Mouse (Mus musculus): Measurements from ENCODE around the gene Catsper1. TPM values are rescaled to one million over a fixed set of nuclear protein-coding genes. Genes with fewer than 3 reads are reported as not detected.

The Catsper1 gene
- polyA plus RNA-seq (2016; fragmentation: Nextera tagmentation; extraction: Ambion mirVana), result not detected in 2 replicates

DNA sequence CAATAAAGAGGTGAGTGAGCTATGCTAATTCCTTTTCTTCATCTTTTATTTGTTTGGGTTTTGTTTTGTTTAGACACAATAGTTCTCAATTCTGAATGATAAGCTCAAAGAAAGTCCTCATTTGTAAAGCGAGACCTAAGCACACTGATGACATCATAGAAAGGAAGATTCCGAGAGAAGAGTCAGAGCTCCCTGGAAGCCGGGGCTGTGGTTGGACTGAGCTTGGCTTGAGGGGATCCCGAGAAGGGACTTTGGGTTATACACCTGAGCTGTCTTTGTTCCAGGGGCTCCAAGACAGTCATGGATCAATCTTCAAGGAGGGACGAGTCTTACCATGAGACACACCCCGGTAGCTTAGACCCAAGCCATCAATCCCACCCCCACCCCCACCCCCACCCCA, at the start of gene Catsper1:
Catsper1 (plus strand) TSS at position 301 of the 400 bp plus-strand sequence.
- H3K27ac ChIP-seq (replicated peaks), result no peak within 1 kb of the TSS
- H3K4me1 ChIP-seq, result peaks cover 8% of the 10 kb centered on the region
- no peaks in the 10 kb centered on the region for H3K36me3 ChIP-seq
- no peaks in the 10 kb centered on the region for H3K9me3 ChIP-seq (replicated peaks)
- no peak within 1 kb of the TSS for H3K4me3 ChIP-seq
- H3K27me3 ChIP-seq (ENCODE audit: low read depth, poor library complexity, severe bottlenecking), result no peaks in the 10 kb centered on the region
- DNase-seq (ENCODE audit: low spot score), result no peak
- 91% methylated on average over 6 of the region's 6 CpGs for WGBS

DNA sequence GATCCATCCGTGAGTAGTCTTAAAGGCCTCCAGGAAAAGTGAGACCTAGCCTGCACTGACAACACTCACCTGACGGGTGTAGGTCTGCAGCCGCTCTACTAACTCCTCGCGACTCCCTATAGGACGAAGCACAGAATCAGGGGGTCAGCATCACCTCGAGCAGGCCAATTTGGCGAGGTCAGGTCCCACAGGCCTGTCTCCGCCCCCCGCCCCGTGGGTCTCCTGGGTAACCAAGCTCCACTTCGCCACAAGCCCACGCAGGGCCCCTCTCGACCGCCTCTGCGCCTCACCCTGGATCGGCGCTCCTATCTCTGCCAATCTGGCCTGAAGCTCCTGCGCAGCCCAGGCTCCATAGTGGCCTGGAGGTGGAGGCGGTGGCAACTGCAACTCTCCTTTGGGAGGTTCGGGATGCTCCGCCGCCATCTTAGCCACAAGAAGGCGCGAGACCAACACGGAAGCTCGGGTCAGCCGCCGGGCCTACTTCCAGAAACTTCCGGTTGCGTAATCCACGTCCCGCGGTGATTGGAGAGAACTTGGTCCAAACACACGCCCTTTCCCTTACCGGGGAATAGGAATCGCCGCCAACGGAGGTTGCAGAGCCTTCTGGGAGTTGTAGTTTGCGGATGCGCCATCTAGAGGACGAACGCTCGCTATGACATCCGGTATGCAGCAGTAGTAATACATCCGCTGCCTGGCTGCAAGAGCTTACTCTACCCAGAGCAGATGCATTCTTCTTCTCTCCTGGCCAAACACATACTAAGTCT, 40.4 kb upstream of the Catsper1 start, which contains the start of gene Sf3b2:
Sf3b2 (minus strand) TSS at position 484 of the 764 bp plus-strand sequence.
- DNase-seq (ENCODE audit: low spot score), result peak; percentile 98
- peaks cover 43% of the 10 kb centered on the region for H3K36me3 ChIP-seq
- peaks cover 53% of the 10 kb centered on the region for H3K4me1 ChIP-seq
- under 1% methylated on average over 46 of the region's 46 CpGs for WGBS
- peak within 1 kb of the TSS; percentile 96 for H3K27ac ChIP-seq (replicated peaks)
- H3K27me3 ChIP-seq (ENCODE audit: low read depth, poor library complexity, severe bottlenecking), result no peaks in the 10 kb centered on the region
- peak within 1 kb of the TSS; percentile 95 for H3K4me3 ChIP-seq
- no peaks in the 10 kb centered on the region for H3K9me3 ChIP-seq (replicated peaks)

DNA sequence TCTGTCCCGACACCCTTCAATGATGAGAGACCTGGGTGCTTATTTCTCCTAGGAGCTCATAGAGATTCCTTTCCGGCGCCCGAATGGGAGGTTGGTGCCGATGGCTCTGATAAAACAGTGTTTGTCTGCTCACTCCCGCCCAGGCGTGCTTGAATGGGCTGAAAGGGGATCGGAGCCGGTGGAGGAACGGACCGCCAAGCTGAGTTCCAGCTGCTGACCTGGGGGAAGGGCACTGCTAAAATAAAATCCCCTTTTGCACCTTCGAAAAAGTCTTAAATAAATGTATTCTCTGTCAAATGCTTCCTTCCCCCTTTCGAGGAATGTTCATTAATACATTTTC, 39.8 kb upstream of the Catsper1 start:
- peaks cover 37% of the 10 kb centered on the region for H3K36me3 ChIP-seq
- H3K9me3 ChIP-seq (replicated peaks), result no peaks in the 10 kb centered on the region
- H3K27me3 ChIP-seq (ENCODE audit: low read depth, poor library complexity, severe bottlenecking), result no peaks in the 10 kb centered on the region
- WGBS, result 7% methylated on average over 13 of the region's 13 CpGs
- no peak for DNase-seq (ENCODE audit: low spot score)
- H3K4me1 ChIP-seq, result peaks cover 53% of the 10 kb centered on the region
- H3K27ac ChIP-seq (replicated peaks), result peak overlapping the region; percentile 96
- peak overlapping the region; percentile 95 for H3K4me3 ChIP-seq

DNA sequence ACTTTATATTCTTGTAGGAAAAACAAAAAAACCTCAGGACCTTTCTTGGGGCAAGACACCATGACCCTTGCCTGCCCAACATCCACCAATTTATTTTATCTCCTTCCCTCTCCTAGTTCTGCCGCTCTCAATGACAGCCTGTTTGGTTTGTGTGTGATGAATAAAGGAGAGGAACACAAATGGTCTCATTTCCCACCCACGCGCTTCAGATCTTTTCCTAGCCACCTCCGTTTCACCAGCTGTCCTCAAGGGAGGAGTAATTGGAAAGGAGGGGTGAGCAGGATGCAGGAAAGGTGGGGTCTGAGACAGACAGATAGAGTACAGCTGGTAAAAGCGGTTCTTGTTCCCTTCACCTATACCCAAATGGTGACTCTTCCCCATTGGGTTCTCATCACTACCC, 38.9 kb upstream of the Catsper1 start:
- WGBS, result 85% methylated on average over 5 of the region's 5 CpGs
- Histone ChIP-seq H3K27ac (replicated peaks) (0 out of 2 replicates have a peak overlapping the region, but pooled peaks have one; percentile 96), H3K27me3 (ENCODE audit: low read depth, poor library complexity, severe bottlenecking) (no peaks in the 10 kb centered on the region), H3K4me3 (peak overlapping the region; percentile 95; the same call in 1 of the 2 replicates), H3K36me3 (peaks cover 28% of the 10 kb centered on the region), H3K9me3 (replicated peaks) (no peaks in the 10 kb centered on the region), H3K4me1 (peaks cover 53% of the 10 kb centered on the region)
- DNase-seq (ENCODE audit: low spot score), result no peak

DNA sequence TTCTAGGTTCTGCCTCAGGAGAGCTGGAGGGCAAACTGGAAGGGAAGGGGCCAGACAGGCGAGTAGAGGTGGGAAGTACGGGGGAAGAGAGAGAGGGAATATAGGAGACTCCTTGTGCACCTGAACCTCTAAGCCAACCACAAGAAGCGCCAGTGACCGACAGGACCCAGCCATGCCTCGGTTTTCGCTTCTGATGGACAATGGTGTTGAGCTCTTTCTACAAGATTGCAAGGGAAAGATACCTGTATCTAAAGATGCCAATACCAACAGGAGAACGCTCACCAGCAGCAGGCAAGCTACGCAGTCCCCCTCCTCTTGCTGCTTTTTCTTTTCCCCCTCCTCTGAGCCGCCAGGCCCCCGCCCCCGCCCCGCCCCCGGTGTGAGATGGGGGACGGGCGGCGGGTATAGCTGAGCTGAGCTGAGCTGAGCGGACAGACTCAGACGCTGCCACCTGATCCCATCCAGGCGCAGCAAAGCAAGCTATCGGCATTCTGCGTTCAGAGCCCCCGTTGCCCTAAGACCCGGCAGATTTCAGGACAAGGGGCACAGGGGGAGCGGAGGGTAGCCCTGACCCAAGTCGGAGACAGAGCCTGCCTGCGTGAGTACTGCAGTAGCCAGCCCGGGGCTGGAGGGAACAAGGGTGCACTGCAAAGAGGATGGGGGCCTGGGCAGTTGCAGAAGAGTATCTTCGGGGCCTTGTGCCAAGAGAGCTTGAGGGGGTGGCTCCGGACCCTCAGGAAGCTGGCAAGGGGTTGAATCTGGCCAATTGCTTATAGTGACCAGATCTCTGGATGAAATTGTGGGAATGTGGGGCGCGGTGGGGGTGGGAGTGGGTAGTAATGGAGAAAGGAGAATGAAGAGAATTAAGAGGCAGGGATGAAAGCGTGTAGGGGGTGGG, 37.4 kb upstream of the Catsper1 start, which contains the start of gene Gal3st3:
Gal3st3 (plus strand) TSS at position 429 of the 898 bp plus-strand sequence.
- H3K9me3 ChIP-seq (replicated peaks), result no peaks in the 10 kb centered on the region
- H3K36me3 ChIP-seq, result peaks cover 16% of the 10 kb centered on the region
- peaks cover 50% of the 10 kb centered on the region for H3K4me1 ChIP-seq
- H3K4me3 ChIP-seq, result peak within 1 kb of the TSS; percentile 65
- 6% methylated on average over 32 of the region's 32 CpGs for WGBS
- peak within 1 kb of the TSS; percentile 89 for H3K27ac ChIP-seq (replicated peaks)
- H3K27me3 ChIP-seq (ENCODE audit: low read depth, poor library complexity, severe bottlenecking), result no peaks in the 10 kb centered on the region
- DNase-seq (ENCODE audit: low spot score), result peak; percentile 68

DNA sequence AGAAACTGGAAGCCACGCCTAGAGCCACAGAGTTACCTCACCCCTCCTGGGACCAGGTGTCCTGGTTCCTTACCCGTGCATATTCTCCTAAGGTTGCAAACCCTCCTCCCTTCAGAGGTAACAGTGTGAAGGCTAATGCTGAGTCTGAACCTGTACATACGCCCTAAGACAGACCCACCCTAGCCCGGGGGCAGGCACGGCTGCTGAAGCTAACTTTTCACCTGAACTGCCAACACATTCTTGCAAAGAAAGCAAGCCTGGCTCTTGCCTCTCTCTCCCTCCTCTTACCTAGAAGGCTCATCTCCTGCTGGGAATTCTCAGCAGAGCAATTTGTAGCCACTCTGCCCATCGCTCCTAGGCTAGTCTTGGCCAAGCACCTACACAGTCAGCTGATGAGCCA, 35.0 kb upstream of the Catsper1 start:
- DNase-seq (ENCODE audit: low spot score), result no peak
- peaks cover 22% of the 10 kb centered on the region for H3K36me3 ChIP-seq
- WGBS, result 85% methylated on average over 6 of the region's 6 CpGs
- no peaks in the 10 kb centered on the region for H3K9me3 ChIP-seq (replicated peaks)
- H3K27ac ChIP-seq (replicated peaks), result no peak overlapping the region
- H3K4me3 ChIP-seq, result no peak overlapping the region
- H3K27me3 ChIP-seq (ENCODE audit: low read depth, poor library complexity, severe bottlenecking), result no peaks in the 10 kb centered on the region
- peaks cover 39% of the 10 kb centered on the region for H3K4me1 ChIP-seq

DNA sequence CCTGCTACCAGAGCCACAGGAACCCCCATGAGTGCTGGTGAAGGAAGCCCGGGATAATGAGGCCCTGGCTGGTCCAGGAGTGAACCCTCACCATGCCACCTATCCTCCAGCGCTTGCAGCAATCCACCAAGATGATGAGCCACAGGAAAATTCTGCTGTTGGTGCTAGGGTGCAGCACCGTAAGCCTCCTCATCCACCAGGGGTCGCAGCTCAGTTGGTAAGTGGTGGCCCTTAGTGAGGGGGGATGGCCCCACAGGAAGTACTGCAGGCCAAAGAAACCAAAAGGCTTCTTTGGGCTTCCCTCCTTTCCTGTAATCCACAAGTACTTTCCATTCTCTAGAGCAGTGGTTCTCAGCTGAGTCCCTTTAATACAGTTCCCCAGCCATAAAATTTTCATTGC, 33.1 kb upstream of the Catsper1 start:
- WGBS, result 19% methylated on average over 4 of the region's 4 CpGs
- Histone ChIP-seq H3K27ac (replicated peaks) (no peak overlapping the region), H3K4me1 (peaks cover 26% of the 10 kb centered on the region), H3K4me3 (no peak overlapping the region), H3K9me3 (replicated peaks) (peaks cover 8% of the 10 kb centered on the region), H3K36me3 (peaks cover 41% of the 10 kb centered on the region), H3K27me3 (ENCODE audit: low read depth, poor library complexity, severe bottlenecking) (peaks cover 13% of the 10 kb centered on the region)
- DNase-seq (ENCODE audit: low spot score), result peak; percentile 45

DNA sequence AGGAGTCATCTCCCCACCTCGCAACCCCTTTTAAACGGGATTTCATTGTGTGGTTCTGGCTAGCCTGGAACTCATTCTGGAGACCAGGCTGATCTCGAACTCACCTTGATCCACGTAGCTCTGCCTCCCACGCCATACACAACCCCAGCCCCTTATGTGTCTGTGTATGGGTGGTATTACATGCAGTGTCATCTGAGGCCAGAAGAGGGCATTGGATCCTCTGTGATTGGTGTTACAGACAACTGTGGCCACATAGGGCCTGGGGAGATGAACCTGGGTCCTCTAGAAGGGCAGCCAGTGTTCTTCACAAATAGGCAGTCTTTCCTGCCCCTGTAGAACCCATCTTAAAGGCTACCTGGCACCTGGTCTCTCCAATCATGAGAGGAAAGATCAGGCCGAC, 29.3 kb upstream of the Catsper1 start:
- no peak for DNase-seq (ENCODE audit: low spot score)
- no peak overlapping the region for H3K4me3 ChIP-seq
- peaks cover 21% of the 10 kb centered on the region for H3K27me3 ChIP-seq (ENCODE audit: low read depth, poor library complexity, severe bottlenecking)
- 86% methylated on average over 6 of the region's 6 CpGs for WGBS
- H3K27ac ChIP-seq (replicated peaks), result no peak overlapping the region
- peaks cover 53% of the 10 kb centered on the region for H3K36me3 ChIP-seq
- H3K9me3 ChIP-seq (replicated peaks), result peaks cover 12% of the 10 kb centered on the region
- peaks cover 9% of the 10 kb centered on the region for H3K4me1 ChIP-seq

DNA sequence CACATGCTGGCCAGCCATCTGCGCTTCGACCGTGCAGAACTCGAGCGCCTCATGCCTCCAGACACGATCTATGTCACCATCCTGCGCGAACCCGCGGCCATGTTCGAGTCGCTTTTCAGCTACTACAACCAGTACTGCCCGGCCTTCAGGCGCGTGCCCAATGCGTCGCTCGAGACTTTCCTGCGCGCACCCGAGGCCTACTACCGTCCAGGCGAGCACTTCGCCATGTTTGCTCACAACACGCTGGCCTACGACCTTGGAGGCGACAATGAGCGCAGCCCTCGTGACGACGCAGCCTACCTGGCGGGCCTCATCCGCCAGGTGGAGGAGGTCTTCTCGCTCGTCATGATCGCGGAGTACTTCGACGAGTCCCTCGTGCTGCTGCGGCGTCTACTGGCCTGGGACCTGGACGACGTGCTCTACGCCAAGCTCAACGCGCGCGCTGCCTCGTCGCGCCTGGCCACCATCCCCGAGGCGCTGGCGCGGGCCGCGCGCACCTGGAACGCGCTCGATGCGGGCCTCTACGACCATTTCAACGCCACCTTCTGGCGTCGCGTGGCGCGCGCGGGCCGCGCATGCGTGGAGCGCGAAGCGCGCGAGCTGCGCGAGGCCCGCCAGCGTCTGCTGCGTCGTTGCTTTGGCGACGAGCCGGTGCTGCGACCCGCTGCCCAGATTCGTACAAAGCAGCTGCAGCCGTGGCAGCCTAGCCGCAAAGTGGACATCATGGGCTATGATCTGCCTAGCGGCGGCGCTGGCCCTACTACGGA, 28.4 kb upstream of the Catsper1 start:
- Histone ChIP-seq H3K4me1 (peaks cover 9% of the 10 kb centered on the region), H3K36me3 (peaks cover 53% of the 10 kb centered on the region), H3K27ac (replicated peaks) (no peak overlapping the region), H3K4me3 (peak overlapping the region; percentile 37), H3K9me3 (replicated peaks) (peaks cover 12% of the 10 kb centered on the region), H3K27me3 (ENCODE audit: low read depth, poor library complexity, severe bottlenecking) (peaks cover 21% of the 10 kb centered on the region)
- DNase-seq (ENCODE audit: low spot score), result peak; percentile 30
- 43% methylated on average over 98 of the region's 98 CpGs for WGBS

DNA sequence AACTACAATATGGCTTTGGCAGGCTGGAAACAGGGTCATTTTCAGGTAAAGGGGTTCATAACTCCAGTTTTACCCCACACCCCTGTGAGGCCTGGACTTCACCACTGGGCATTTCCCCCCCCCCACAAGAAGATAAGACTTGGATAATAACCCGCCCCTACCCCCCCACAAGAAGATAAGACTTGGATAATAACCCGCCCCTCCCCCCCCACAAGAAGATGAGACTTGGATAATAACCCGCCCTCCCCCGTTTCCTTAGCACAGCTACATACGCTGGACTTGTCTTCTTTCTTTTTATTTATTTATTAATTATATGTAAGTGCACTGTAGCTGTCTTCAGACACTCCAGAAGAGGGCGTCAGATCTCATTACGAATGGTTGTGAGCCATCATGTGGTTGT, 26.5 kb upstream of the Catsper1 start:
- no peak overlapping the region for H3K27ac ChIP-seq (replicated peaks)
- peak; percentile 25 for DNase-seq (ENCODE audit: low spot score)
- peaks cover 12% of the 10 kb centered on the region for H3K9me3 ChIP-seq (replicated peaks)
- 84% methylated on average over 7 of the region's 7 CpGs for WGBS
- H3K4me1 ChIP-seq, result peaks cover 9% of the 10 kb centered on the region
- peaks cover 21% of the 10 kb centered on the region for H3K27me3 ChIP-seq (ENCODE audit: low read depth, poor library complexity, severe bottlenecking)
- H3K4me3 ChIP-seq, result no peak overlapping the region
- peaks cover 42% of the 10 kb centered on the region for H3K36me3 ChIP-seq

DNA sequence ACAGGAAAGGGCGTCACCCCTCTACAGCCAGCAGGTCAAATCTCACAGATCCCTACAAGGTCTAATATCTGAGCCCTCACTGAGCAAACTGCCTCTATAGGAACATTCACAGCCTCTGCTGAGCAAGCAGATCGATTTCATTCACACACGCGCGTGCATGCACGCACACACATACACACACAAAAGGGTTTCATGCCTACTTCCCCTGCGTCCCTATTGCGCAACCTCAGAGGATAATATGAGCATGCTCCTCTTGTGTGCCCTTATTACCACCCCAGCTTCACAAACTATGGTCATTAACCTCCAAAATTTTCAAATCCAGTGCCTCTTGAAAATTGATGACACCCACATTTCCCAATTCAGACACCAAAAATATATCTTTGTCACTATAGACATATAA, 22.4 kb upstream of the Catsper1 start:
- peaks cover 5% of the 10 kb centered on the region for H3K36me3 ChIP-seq
- no peak overlapping the region for H3K4me3 ChIP-seq
- no peaks in the 10 kb centered on the region for H3K4me1 ChIP-seq
- H3K9me3 ChIP-seq (replicated peaks), result peaks cover 11% of the 10 kb centered on the region
- H3K27ac ChIP-seq (replicated peaks), result no peak overlapping the region
- H3K27me3 ChIP-seq (ENCODE audit: low read depth, poor library complexity, severe bottlenecking), result peaks cover under 1% of the 10 kb centered on the region; the same call in 1 of the 2 replicates
- no peak for DNase-seq (ENCODE audit: low spot score)
- WGBS, result 92% methylated on average over 8 of the region's 8 CpGs

DNA sequence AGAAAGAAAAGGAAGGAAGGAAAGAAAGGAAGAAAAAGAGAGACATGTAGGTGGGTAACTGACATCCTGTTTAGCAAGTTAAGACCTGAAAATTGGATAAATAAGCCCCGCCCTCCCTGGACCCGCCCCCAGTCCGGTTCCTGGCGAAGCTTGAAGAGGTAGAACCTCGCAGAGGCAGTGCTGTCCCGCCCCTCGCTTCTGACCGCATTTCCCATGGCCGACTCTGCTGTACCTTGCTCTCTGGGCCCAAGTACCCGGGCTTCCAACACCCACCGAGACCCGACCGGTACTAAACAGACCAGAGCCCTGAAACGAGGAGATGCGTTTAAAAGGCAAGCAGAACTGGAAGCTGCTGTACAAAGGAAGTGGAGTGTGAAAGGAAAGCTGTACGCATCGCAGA, 11.7 kb upstream of the Catsper1 start:
- 0 out of 2 replicates have a peak, but pooled peaks cover 3% of the 10 kb centered on the region for H3K4me1 ChIP-seq
- no peaks in the 10 kb centered on the region for H3K36me3 ChIP-seq
- no peaks in the 10 kb centered on the region for H3K27me3 ChIP-seq (ENCODE audit: low read depth, poor library complexity, severe bottlenecking)
- WGBS, result 60% methylated on average over 17 of the region's 17 CpGs
- no peaks in the 10 kb centered on the region for H3K9me3 ChIP-seq (replicated peaks)
- DNase-seq (ENCODE audit: low spot score), result no peak
- H3K27ac ChIP-seq (replicated peaks), result no peak overlapping the region
- H3K4me3 ChIP-seq, result no peak overlapping the region
